Mouse (Mus musculus): ENCODE measurements around the gene Zmynd10. TPM values are rescaled to one million over a fixed set of nuclear protein-coding genes. Genes with fewer than 3 reads are reported as not detected.
A peak's percentile ranks its signal among the peaks of the same experiment; 100 is the strongest.

The Zmynd10 gene
- 0.86 TPM in 1 of 2 replicates, not detected in the other for total RNA-seq (2017)

DNA sequence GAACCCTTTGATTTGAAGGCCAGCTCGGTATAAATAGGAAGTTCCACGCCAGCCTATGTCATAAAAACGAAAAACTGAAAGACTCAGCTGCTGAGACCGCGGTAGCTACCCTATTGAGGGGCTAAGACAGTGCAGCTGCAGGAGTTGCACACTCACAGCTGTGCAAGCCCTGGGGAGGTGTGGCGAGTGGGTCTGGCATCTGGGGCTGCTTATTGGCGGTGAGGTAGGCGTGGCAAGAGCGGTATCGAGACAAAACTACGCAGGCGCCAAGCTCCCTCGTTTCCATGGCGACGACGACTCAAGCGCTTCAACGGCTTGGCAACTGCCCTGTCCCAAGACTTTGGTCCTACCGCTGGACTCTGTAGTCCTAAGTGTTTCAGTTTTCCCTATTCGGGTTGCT lies at the start of gene Zmynd10:
Gene Zmynd10, plus strand, starts transcription at position 273 of the 400 bp plus-strand sequence.
- ATAC-seq (ENCODE audit: extremely low read depth, insufficient number of reproducible peaks, low FRiP score, poor library complexity, severe bottlenecking): peak; percentile 45

- no peak for ATAC-seq (ENCODE audit: extremely low read depth, insufficient number of reproducible peaks, low FRiP score, poor library complexity, severe bottlenecking)
Observed at GRCm38 (mm10) chr9:107500708-107501286, 46.3 kb upstream of the Zmynd10 start.

- no peak for ATAC-seq (ENCODE audit: extremely low read depth, insufficient number of reproducible peaks, low FRiP score, poor library complexity, severe bottlenecking)
Observed at GRCm38 (mm10) chr9:107502131-107502846, 44.8 kb upstream of the Zmynd10 start.

DNA sequence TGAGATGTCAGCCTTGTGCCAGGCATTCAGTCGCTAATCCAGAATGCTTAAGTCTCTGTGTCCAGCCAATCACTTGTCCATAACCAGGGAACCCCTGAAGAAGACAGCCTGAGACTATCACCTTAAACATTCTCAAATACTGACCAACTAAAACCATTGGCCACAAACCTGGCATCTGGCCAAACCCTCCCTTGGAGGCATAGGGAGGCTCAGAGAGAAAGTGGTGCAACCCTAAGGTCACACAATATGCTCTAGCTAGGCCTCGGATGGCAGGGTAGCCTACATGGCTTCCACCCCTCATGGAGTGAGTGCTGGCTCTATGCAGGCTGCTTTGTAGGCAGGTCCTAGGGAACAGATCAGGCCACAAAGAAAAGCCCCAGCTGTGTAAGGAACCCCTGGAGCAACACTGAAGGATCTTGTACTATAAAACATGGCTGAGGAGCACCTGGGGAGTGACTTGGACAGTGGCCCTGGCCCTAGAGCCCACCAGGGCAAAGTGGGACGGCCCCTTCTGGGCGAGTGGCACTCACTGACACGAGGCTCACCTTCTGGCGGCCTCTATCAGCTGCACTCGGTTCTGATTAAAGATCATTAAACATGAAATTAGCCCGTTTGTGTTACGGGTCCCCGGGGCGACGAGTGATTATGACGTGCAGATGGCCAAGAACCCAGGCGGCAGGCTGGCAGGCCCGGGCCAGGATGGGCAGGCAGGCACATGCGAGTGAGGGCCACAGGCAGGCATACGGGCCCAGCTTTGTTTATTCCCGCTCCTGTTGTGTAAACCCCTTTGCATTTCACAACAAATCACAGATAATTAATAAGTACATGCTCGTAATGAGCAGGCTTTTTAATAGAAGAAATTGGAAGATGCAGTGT lies 42.2 kb upstream of the Zmynd10 start:
- ATAC-seq (ENCODE audit: extremely low read depth, insufficient number of reproducible peaks, low FRiP score, poor library complexity, severe bottlenecking): no peak

DNA sequence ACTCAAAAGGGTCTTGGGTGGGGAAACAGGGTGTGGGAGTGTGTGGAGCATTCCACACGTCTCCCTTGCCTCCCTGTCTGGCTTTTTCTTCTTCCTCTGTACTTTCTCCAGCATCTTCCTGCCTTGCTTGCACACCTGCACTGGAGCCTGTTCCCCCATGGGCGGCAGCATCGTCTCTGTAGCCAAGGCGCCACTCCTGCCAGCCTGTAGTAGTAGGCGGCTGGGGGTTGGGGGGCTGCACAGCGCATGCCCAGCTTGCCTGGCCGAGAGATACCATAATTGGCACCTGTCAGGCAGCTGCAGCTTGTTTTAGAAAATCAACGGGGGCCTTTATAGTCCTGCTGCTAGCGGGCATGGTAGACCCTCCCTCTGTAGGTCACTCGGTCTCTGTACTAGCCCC lies 38.8 kb upstream of the Zmynd10 start:
- no peak for ATAC-seq (ENCODE audit: extremely low read depth, insufficient number of reproducible peaks, low FRiP score, poor library complexity, severe bottlenecking)

DNA sequence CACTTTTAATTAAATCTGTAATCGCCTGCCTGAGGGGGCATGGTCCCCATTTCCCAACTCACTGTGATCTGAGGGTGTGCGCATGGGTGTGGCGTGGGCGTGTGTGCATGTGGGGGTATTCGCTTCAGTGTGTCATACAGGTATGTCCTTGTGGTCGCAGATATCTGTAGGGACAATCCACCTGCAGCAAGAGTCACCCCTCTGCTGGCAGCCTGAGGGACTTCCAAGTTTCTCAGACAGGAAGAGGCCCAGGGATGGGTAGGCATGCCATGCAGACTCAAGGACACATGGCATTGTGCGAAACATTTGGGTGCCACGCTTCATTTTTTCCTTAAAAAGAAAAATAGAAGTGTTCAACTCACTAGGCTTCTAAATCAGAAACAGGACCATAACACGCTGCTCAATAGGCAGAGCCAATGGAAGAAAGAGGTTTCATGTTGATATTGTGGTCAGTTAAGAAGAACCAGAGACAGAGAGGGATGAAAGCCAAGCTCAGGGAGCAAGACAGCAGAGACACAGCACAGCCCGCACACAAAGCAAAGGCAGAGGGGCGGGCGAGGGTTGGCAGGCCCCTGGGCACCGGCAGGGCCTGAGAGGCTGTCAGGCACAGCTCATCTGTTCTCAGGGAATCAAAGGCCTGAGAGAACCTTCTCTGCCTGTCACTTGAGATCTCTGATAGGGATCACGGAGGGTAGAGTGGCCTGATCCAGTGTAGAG lies 36.6 kb upstream of the Zmynd10 start:
- ATAC-seq (ENCODE audit: extremely low read depth, insufficient number of reproducible peaks, low FRiP score, poor library complexity, severe bottlenecking): no peak

- no peak for ATAC-seq (ENCODE audit: extremely low read depth, insufficient number of reproducible peaks, low FRiP score, poor library complexity, severe bottlenecking)
Observed at GRCm38 (mm10) chr9:107511436-107511835, 35.7 kb upstream of the Zmynd10 start.

- no peak for ATAC-seq (ENCODE audit: extremely low read depth, insufficient number of reproducible peaks, low FRiP score, poor library complexity, severe bottlenecking)
Observed at GRCm38 (mm10) chr9:107512326-107512725, 34.8 kb upstream of the Zmynd10 start.

DNA sequence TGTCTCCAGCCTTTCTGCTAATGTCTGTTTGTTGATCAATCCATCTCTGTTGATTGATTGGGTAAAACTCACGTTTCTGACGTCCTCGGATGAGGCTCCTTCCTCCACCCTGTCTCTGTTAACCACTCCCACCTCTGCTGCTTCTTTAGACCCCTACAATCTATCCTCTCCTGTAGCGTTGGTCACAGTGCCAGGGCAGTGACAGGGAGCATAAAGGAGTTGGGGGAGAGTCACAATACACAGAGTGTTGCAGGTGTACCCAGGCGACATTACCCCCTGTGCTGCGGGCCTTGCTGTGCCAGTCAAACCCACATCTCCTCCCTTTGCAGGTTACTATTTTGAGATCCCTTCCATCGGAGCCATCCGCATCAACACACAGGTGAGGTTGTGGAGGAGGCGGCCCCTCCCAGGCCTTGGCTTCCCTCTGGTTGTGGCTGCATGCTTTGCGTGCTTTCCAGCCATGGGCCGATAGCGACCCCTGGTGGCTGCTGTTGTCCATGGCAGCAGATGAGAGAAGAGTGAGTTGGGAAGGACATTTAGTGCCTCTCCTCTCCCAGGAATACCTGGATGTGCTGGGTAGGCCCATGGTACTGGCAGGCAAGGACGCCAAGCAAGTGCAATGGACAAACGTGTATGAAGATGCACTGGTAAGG lies 32.7 kb upstream of the Zmynd10 start:
- ATAC-seq (ENCODE audit: extremely low read depth, insufficient number of reproducible peaks, low FRiP score, poor library complexity, severe bottlenecking): peak; percentile 55

GRCm38 (mm10) chr9:107520331-107520730 lies 26.8 kb upstream of the Zmynd10 start:
- no peak for ATAC-seq (ENCODE audit: extremely low read depth, insufficient number of reproducible peaks, low FRiP score, poor library complexity, severe bottlenecking)

GRCm38 (mm10) chr9:107521190-107521589 lies 25.9 kb upstream of the Zmynd10 start:
- no peak for ATAC-seq (ENCODE audit: extremely low read depth, insufficient number of reproducible peaks, low FRiP score, poor library complexity, severe bottlenecking)

DNA sequence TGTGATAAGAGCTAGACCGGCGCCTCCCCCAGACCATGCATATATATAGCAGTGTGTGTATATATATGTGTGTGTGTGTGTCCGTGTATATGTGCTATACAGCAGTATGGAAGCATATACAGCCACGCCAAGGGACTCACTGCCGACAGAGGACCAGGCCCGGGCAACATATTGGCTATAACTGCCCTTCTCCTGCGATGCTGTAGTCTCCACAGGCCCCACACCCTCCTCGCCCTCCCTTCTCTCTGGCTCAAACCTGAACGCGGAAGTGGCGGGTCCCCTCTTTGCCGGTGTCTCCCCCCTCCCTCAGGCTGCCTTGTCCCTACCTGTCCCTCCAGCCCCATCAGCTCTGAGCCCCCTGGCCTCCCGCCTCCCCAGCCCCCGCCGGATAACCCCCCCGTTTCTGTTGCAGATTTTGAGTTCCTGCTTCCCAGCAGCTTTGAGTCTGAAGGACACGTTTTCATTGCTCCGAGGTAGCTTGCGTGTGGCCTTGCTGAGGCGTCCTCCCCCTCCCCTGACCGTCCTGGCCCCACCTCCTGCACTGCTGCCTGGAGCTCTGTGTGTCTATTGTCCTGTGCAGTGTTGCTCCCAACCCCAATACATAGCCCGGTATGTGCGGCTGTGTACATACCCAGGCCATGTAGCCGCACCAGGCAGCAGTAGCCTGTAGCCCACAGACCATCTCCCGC lies 25.2 kb upstream of the Zmynd10 start:
- ATAC-seq (ENCODE audit: extremely low read depth, insufficient number of reproducible peaks, low FRiP score, poor library complexity, severe bottlenecking): peak; percentile 13; the same call in 1 of the 2 replicates

DNA sequence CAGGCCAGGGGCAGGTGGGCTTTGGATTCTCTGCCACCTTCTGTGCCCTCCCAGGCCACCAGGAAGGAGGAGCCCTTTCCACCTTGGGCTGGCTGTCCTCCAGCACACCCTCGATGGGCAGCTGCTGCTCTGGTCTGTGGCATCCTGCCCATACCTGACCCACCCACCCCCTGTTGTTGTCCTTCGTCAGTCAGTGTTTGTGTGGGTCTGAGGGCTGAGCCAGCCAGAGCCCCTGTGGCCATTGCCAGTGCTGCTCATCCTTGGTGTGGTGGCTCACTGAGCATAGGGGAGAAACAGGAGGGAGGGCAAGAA lies 24.7 kb upstream of the Zmynd10 start:
- ATAC-seq (ENCODE audit: extremely low read depth, insufficient number of reproducible peaks, low FRiP score, poor library complexity, severe bottlenecking): no peak

DNA sequence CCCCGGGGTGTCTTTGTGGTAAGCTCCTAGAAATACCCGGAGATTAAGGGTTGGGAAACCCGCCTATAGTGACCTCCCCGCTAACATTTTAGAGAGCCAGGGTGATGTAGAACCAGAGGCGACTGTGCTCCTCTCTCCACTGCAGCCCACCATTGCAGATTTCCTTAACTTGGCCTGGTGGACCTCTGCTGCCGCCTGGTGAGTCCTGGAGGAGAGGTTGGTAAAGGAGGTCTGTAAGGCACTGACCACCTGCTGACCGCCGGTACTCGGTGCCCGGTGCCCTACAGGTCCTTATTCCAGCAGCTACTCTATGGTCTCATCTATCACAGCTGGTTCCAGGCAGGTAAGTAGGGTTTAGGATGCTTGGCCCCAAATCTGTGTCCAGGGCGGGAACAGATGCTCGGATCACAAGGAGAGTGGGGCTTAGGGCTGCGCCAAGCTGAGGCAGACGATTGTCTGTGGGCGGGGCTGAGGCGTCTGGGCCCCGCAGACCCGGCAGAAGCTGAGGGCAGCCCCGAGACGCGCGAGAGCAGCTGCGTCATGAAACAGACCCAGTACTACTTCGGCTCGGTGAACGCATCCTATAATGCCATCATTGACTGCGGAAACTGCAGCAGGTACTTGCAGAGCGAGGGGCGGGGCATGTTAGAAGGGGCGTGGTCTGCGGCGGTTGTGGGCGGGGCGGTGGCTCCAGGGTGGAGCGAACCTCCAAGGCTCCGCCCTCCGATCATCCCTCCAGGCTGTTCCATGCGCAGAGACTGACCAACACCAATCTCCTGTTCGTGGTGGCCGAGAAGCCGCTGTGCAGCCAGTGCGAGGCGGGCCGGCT lies 20.7 kb upstream of the Zmynd10 start:
- 0 out of 2 replicates have a peak, but pooled peaks have one; percentile 7 for ATAC-seq (ENCODE audit: extremely low read depth, insufficient number of reproducible peaks, low FRiP score, poor library complexity, severe bottlenecking)

- peak; percentile 92 for ATAC-seq (ENCODE audit: extremely low read depth, insufficient number of reproducible peaks, low FRiP score, poor library complexity, severe bottlenecking)
Observed at GRCm38 (mm10) chr9:107533791-107534407, 13.2 kb upstream of the Zmynd10 start, which contains the start of gene Tmem115. Gene Tmem115 (plus strand): TSS chr9:107533945.

DNA sequence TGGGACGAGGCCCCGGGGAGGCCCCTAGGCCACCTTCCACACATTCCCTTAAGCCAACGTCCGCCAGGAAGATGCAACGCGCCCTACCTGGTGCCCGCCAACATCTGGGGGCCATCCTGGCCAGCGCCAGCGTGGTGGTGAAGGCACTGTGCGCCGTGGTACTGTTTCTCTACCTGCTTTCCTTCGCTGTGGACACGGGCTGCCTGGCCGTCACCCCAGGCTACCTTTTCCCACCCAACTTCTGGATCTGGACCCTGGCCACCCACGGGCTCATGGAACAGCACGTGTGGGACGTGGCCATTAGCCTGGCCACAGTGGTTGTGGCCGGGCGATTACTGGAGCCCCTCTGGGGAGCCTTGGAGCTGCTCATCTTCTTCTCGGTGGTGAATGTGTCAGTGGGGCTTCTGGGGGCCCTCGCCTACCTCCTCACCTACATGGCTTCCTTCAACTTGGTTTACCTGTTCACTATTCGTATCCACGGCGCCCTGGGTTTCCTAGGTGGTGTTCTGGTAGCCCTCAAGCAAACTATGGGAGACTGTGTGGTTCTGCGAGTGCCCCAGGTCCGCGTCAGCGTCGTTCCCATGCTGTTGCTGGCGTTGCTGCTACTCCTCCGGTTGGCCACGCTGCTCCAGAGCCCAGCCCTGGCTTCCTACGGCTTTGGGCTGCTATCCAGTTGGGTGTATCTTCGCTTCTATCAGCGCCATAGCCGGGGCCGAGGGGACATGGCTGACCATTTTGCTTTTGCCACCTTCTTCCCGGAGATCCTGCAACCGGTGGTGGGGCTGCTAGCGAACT lies 12.5 kb upstream of the Zmynd10 start:
- ATAC-seq (ENCODE audit: extremely low read depth, insufficient number of reproducible peaks, low FRiP score, poor library complexity, severe bottlenecking): no peak

Measured in neutrophil, adult 5-6 weeks (primary cell).